Mouse (Mus musculus): ENCODE results near the gene F7.
"Not testable (repeated sequence)": the region's sequence is repeated elsewhere in the genome, so short reads cannot be mapped to it uniquely, and the experiment has no call there.

Gene F7

DNA sequence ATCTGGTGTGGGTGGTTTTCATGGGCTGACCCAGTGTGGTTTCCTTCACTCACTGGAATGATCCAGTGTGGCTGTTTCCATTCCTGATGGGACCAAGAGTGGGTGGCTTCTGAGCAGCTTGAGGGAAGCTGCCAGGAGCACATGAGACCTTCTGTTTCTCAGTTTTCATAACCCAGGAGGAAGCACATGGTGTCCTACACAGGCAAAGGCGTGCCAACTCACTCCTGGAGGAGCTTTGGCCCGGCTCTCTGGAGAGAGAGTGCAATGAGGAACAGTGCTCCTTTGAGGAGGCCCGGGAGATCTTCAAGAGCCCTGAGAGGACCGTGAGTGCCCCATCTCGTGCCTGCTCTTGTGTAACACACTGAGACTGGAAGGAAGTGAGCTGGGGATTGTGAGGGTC is 2.6 kb downstream of the F7 start:
- DNase-seq (ENCODE audit: low spot score in 2 of 2): peak; percentile 60 to 72

DNA sequence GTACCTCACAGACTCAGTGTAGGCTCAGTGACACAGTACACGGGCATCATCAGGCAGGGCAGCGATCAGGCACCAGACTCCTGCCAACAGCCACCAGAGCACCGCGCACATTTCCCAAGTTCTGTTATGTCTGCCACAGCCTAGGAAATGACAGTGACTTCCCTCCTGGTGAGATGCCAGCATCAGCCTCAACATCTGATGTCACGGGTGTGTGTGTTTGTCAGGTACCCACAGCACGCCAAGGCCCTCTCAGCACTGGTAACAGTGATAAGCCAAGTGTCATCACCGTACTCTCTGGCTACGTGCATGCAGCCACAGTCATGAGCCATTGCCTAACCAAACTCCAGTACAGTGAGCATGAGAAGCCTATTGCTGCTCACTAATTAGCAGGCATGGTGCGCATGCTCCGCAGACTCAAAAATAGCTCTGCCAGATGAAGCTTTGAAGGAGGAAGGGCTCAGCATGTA is 10.5 kb downstream of the F7 start:
- peak; percentile 41 to 50 for DNase-seq (ENCODE audit: low spot score in 2 of 2)

DNA sequence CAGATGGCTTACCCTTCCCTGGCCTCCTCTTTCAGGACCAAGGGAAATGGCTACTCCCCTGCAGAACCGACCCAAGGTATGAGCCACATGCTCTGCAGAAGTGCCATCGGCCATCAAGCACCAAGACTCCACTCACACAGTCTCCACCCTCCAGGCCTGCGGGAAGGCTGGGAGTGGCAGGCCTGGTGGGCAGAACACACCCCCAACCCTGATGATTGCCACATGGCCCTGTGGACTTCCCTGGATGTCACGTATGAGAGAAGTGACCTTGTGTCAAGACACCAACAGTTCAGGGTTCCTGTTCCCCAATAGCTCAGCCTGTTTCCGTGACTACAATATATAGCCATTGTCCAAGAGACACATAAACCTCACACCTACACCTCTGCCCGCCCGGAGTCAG is 11.2 kb downstream of the F7 start, which contains the start of gene F10:
Gene F10, plus strand, starts transcription at position 294 of the 400 bp plus-strand sequence.
- DNase-seq (ENCODE audit: low spot score in 2 of 2): no peak

DNA sequence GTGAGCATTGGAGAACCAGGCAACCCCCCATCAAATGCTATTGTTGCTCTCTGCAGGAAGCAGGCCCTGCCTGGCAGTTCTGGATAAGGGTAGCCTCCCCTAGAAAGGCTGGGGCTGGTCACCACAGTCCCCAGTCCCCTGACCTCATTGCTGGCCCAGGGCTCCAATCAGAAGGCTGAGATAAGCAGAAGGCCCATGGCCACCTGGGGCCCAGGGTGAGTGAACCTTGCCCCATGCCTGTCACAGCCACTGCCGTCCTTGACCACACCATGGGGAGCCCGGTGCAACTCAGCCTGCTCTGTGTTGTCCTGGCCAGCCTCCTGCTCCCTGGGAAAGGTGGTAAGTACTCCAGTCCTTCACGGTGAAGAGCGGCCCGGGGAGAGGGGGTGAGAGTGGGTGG is 11.7 kb downstream of the F7 start:
- DNase-seq (ENCODE audit: low spot score in 2 of 2): no peak

DNA sequence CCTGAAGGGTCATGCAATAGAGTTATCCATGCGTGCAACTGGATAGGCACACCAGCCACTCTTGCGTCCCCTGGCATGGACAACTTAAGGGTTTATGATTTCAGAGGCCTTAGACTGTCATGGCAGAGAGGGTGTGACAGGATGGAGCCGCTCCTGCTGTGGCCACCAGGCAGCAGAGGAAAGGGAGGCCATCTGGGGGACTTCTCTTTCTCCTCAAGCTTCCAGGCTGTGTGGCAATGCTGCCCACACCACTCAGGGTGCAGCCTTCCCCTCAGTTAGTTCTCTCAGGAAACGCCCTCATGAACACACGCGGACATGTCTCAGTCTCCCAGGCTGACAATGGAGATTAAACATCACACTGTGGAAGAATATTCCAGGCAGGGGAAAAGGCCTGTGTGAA is 13.2 kb downstream of the F7 start:
- no peak for DNase-seq (ENCODE audit: low spot score in 2 of 2)

DNA sequence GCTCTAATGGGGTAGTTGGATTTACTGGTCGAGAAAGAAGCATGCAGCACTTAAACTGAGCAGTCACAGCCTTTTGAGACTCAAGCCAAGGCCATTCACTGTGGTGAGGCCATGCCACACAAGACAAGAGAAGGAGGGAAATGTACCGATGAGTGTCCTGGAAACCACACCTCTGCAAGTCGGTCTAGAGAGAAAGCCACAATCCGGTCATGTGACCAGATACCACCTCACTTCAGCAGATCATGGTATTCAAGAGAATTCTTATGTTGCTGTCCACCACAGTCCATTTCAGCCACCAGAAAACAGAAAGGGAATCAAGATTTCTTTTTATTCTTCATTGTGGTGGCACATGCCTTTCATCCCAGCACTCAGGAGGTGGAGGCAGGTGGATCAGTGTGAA is 15.6 kb downstream of the F7 start:
- DNase-seq (ENCODE audit: low spot score in 2 of 2): no peak

DNA sequence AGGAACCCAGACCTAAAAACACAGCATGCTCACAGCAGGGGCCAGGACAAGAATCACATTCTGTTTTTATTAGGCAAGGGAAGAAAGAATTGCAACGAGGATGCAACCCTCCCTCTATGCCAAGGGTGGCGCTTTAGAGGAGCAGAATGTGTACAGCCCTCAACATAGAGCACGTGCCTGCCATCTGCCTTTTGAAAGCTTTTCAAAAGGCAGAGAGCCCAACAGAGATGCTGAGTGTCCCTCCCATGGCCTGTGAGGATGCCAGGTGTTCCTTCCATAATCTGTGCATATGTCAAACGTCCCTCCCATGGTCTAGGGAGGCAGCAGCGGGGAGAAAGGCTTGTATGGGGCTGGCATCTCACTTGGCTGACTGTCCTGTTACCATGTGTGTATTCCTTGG is 21.8 kb downstream of the F7 start:
- DNase-seq (ENCODE audit: low spot score in 2 of 2): no peak

DNA sequence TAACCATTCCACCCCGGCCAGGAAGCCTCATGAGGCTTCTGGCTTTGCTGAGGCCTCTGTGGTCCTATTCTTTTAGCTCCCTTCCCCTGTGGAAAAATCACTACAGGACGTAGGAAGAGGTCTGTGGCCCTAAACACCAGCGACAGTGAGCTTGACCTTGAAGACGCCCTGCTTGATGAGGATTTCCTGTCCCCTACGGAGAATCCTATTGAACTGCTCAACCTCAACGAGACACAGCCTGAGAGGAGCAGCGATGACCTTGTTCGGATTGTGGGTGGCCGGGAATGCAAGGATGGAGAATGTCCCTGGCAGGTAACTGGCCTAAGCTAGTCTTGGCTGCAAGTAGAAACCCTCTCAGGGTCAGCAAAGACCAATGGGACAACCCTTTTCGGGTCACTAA is 24.7 kb downstream of the F7 start:
- DNase-seq (ENCODE audit: low spot score in 2 of 2): no peak

DNA sequence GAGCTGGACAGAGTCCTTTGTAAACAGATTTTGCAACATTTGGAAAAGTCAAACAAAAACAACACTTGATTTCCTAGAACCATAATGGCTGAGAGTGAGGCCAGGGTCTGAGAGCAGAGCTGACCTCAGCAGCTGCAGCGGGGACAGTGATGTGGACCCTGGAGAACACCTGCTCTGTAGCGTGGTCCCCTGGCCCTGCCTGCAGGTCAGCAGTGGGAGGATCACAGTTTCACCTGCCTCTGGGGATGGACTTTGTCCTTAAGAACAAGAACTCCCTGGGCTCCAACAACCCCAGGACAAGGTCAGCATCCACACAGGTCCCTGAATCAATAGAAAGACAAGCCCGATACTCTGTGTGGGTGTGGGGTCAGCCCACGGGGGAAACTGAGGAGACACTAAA is 31.5 kb downstream of the F7 start:
- no peak for DNase-seq (ENCODE audit: low spot score in 2 of 2)

DNA sequence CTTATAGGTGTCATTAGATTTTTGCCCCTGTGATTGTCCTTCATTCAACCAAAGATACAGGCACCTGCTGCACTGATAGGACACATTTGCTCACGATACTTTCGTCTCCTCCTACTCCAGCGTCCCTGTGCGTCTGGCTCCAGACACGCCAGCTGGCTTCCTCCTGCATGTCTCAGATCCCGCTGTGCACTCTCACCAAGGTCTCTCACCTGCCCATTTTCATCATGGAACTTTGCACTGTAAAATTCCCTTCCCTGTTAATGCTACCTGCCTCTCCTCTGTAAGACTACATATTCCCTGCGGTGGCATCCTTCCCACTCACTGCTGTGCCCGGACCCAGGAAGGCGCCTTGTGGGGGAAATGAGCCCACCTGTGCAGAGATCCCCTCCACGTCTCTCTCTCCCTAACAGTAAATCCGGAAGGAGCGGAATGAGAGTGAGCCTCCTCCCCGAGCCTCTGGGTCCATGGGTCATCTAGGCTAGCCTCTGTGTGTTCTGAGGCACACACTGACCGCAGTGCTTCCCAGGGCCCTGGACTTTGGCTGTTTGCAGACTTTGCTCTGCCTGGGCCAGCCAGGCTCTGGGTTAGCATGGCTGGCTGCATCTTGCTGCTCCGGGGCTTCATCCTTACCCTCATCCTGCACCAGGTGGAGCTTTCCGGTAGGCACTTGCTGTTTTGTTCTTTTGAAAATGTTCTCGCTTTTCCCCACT is 34.8 kb downstream of the F7 start, which contains the start of gene Proz:
Gene Proz, plus strand, starts transcription at position 474 of the 710 bp plus-strand sequence.
- no peak for DNase-seq (ENCODE audit: low spot score in 2 of 2)

DNA sequence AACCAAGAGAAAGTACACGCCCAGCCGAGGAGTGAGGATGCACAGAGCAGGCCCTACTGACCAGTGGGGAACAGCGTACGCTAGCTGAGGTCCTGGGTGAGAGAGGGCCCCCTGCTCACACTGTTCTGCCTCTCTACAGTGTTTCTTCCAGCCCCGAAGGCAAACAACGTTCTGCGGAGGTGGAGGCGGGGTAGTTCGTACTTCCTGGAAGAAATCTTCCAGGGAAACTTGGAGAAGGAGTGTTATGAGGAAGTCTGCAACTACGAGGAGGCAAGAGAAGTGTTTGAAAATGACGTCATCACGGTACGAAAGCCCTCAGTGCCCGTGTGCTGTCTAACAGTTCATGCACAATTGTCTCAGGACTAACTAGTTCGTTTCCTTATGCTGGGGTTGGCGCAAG is 37.3 kb downstream of the F7 start:
- no peak for DNase-seq (ENCODE audit: low spot score in 2 of 2)

DNA sequence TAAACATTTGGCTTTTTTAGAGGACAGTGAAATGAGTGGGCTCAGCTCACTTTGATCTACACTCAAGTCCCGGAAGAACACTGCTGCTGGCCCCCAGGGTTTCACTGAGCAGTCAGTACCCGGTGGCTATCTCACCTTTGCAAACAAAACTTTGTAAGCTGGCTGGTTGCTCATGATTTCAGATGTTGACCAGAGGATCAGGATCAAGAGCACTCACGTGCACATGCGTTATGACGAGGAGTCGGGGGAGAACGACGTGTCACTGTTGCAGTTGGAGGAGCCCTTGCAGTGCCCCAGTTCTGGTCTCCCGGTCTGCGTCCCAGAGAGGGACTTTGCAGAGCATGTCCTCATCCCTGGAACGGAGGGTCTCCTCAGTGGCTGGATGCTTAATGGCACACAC is 47.4 kb downstream of the F7 start:
- no peak for DNase-seq (ENCODE audit: low spot score in 2 of 2)

DNA sequence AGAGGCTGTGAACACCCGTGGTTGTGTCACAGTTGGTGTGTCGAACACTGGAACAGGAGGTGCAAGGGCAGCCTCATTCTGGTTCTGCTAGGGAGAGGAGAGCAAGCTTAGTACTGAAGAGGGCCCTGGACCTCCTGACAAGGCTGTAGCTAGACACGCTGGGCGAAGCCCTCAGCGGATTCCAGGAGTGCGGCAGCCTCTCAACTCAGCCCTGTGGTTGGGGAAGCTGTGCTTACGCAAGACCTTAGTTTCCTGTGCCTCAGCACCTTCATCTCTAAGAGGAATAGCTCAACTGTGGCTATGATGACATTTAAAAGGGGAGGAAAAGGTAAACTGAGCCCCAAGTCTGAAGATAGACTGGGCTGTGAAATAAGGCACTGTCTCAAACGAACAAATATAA is 49.2 kb downstream of the F7 start:
- no peak for DNase-seq (ENCODE audit: low spot score in 2 of 2)

DNA sequence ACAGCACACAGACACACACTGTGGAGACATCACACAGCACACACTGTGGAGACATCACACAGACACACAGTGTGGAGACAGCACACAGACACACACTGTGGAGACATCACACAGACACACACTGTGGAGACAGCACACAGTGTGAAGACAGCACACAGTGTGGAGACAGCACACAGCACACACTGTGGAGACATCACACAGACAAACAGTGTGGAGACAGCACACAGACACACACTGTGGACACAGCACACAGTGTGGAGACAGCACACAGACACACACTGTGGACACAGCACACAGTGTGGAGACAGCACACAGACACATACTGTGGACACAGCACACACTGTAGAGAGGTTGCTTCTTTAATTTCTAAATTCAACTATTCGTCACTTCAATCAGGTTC is 49.7 kb downstream of the F7 start:
- DNase-seq (ENCODE audit: low spot score in 2 of 2): not testable (repeated sequence)

DNA sequence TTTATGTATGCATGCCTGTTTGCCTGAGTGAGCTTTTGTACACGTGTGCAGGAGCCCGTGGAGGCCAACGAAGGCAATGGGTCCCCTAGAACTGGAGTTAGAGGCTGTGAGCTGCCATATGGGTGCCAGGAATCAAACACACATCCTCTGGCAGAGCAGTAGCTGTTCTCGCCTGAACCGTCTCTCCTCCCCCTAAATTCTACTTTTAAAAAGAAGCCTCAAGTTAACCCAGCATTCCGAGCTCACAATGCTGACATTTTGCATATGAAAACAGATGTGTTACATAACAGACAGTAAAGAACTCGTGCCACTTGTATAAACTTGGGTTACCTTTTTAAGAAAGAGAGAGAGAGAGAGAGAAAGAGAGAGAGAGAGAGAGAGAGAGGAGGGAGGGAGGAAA is 51.7 kb downstream of the F7 start:
- no peak for DNase-seq (ENCODE audit: low spot score in 2 of 2)

Measured in right cerebral cortex, adult 2 months (tissue).